Mouse (Mus musculus): ENCODE results near the gene Cep57l1.
"Not testable (repeated sequence)": the region's sequence is repeated elsewhere in the genome, so short reads cannot be mapped to it uniquely, and the experiment has no call there.

Gene Cep57l1

GRCm38 (mm10) chr10:41809771-41810563, at the start of gene Cep57l1, which contains the start of gene Sesn1:
TSS of gene Cep57l1 (minus strand) at chr10:41809871.
TSS of gene Sesn1 (plus strand) at chr10:41809935.
- peak; percentile 97 for DNase-seq

- DNase-seq: no peak
Observed at GRCm38 (mm10) chr10:41848721-41849120, 39.0 kb upstream of the Cep57l1 start.

GRCm38 (mm10) chr10:41847737-41848136, 38.1 kb upstream of the Cep57l1 start:
- no peak for DNase-seq

- DNase-seq: no peak
Observed at GRCm38 (mm10) chr10:41838911-41839310, 29.2 kb upstream of the Cep57l1 start.

- no peak for DNase-seq
Observed at GRCm38 (mm10) chr10:41834131-41834530, 24.5 kb upstream of the Cep57l1 start.

GRCm38 (mm10) chr10:41832191-41832590, 22.5 kb upstream of the Cep57l1 start:
- DNase-seq: no peak

GRCm38 (mm10) chr10:41830851-41831522, 21.3 kb upstream of the Cep57l1 start:
- peak; percentile 79 for DNase-seq

- DNase-seq: no peak
Observed at GRCm38 (mm10) chr10:41830445-41830844, 20.8 kb upstream of the Cep57l1 start.

- DNase-seq: no peak
Observed at GRCm38 (mm10) chr10:41829980-41830379, 20.3 kb upstream of the Cep57l1 start.

GRCm38 (mm10) chr10:41829191-41829590, 19.5 kb upstream of the Cep57l1 start:
- DNase-seq: no peak

GRCm38 (mm10) chr10:41827784-41828183, 18.1 kb upstream of the Cep57l1 start:
- DNase-seq: no peak

GRCm38 (mm10) chr10:41826526-41827116, 16.9 kb upstream of the Cep57l1 start:
- DNase-seq: no peak

GRCm38 (mm10) chr10:41825996-41826395, 16.3 kb upstream of the Cep57l1 start:
- no peak for DNase-seq

- no peak for DNase-seq
Observed at GRCm38 (mm10) chr10:41825041-41825440, 15.4 kb upstream of the Cep57l1 start.

- DNase-seq: no peak
Observed at GRCm38 (mm10) chr10:41823916-41824315, 14.2 kb upstream of the Cep57l1 start.

- not testable (repeated sequence) for DNase-seq
Observed at GRCm38 (mm10) chr10:41823282-41823675, 13.6 kb upstream of the Cep57l1 start.

GRCm38 (mm10) chr10:41822573-41823281, 13.1 kb upstream of the Cep57l1 start:
- no peak for DNase-seq

GRCm38 (mm10) chr10:41821171-41821570, 11.5 kb upstream of the Cep57l1 start:
- DNase-seq: no peak

GRCm38 (mm10) chr10:41820401-41820800, 10.7 kb upstream of the Cep57l1 start:
- no peak for DNase-seq

GRCm38 (mm10) chr10:41819307-41819706, 9.6 kb upstream of the Cep57l1 start:
- no peak for DNase-seq

GRCm38 (mm10) chr10:41818733-41819070, 9.0 kb upstream of the Cep57l1 start:
- not testable (repeated sequence) for DNase-seq

GRCm38 (mm10) chr10:41818036-41818732, 8.5 kb upstream of the Cep57l1 start:
- no peak for DNase-seq

GRCm38 (mm10) chr10:41816516-41816915, 6.8 kb upstream of the Cep57l1 start:
- no peak for DNase-seq

Data from retina, postnatal 1 day (tissue).